Mouse (Mus musculus) cortical plate, adult 2 months (tissue): Measurements from ENCODE around the gene Nabp1.

Experiments used
- CTCF ChIP-seq: fragments of 200-500 bp; IDR thresholded peaks from 2 replicates; pipeline ENCODE4 v1.5.1; 2011; ENCODE audit warnings: mild to moderate bottlenecking, control low read depth, low read length; ENCODE audit not compliant: insufficient read depth; ENCODE audit errors: extremely low read depth
- POLR2A ChIP-seq: fragments of 200-500 bp; IDR thresholded peaks from 2 replicates; pipeline ENCODE4 v1.6.1; 2011; ENCODE audit warnings: mild to moderate bottlenecking, low read length, control low read depth; ENCODE audit not compliant: insufficient read depth; ENCODE audit errors: extremely low read depth

- TF ChIP-seq POLR2A (no peak), CTCF (no peak)
These were observed 556 bp downstream of the Nabp1 start for GRCm38 (mm10) chr1:51477656-51478081.
